Mouse (Mus musculus) fibroblast of lung, adult 2 months (primary cell): ENCODE results near the gene Tnpo3.
"Not testable (repeated sequence)": the region's sequence is repeated elsewhere in the genome, so short reads cannot be mapped to it uniquely, and the experiment has no call there.

Source experiments
- DNase-seq: peaks from one replicate; pipeline ENCODE4 v3.0.0-alpha.2; 2011; ENCODE audit warnings: low read depth

Tnpo3 gene

DNA sequence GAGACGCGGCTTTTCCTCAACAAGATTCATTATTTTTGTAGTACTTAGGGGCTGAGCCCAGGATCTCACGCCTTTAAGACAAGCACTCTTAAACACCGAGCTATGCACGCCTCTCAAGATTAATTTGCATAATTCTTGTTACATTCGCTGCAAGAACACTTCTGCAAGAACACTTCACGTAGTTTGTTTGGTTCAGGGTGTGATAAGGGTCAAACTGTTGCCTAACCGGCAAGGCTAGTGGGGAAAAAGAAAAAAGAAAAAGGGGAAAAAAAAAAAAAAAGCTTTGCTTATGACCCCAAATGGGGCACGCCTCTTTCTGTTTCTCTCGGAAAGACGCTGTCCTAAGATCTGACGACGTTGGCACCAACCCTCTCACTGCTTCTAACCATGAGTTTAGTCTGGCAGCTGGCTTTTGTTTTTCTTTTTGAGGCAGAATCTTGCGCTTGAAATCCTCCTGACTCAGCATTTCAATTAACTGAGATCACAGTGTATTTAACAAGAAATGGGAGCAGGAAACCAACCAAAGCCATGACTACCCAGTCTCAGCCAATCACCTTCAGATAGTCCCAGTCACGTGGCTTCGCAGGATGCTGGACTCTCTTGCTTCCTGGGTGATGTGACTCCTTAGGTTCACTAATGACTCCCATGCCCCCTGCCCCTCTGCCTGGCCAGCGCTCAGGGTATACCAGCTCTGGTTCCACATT lies 11.3 kb upstream of the Tnpo3 start:
- no peak for DNase-seq

GRCm38 (mm10) chr6:29620176-29620575 lies 10.5 kb upstream of the Tnpo3 start:
- no peak for DNase-seq

GRCm38 (mm10) chr6:29610020-29610640 lies 443 bp upstream of the Tnpo3 start:
- DNase-seq: not testable (repeated sequence)

DNA sequence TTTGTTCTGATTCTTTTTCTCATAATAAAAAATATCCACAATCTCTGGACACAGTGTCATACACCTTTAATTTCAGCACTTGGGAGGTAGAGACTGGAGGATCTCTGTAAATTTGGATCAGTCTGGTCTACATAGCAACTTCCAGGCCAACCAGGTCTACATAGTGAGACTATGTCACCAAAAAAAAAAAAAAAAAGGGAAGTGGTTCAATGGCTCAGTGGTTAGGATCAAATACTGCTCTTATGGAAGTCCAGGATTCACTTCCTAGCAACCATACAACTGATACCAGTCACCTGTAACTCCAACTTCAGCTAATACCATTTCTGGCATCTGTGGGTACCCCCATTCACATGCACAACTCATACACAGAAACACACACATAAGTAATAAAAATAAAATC lies 9.5 kb downstream of the Tnpo3 start:
- DNase-seq: no peak

DNA sequence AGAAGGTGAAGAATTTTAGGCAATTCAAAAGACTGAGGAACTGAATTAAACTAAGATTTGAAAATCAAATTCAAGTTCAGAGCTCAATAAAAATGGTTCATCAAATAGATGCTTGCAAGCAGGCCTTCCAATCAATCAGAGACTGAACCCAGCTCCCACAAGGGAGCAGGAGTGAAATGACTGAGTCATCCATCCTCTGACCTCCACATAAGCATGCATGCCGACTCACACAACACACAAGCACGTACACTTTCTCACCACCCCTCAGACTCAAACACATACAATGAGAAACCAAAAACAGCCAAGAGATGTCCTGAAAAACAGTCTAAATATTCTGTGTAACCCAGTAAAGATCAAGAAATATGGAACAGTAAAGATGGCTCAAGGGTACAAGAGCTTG lies 14.0 kb downstream of the Tnpo3 start:
- DNase-seq: no peak

DNA sequence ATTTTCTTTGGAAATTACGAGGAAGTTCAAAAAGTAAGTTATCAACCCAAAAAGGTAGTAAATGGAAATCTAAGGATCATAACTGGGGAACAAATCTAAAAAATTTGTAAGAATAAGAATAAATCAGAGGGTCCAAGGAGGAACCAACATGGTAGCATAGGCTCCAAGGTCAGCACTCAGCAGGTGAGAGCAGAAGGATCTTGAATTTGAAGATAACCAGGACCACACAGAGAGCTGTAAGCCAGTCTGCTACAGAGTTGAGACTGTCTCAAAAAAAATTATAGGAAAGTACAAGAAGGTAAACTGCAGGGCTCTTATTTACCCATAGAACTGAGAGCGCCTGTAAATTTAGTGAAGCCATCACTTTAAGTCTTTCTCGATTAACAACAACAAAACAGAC lies 28.5 kb downstream of the Tnpo3 start:
- DNase-seq: no peak

GRCm38 (mm10) chr6:29580770-29581169 lies 28.9 kb downstream of the Tnpo3 start:
- DNase-seq: no peak

- not testable (repeated sequence) for DNase-seq
Measured at GRCm38 (mm10) chr6:29576388-29576787, 33.3 kb downstream of the Tnpo3 start.

DNA sequence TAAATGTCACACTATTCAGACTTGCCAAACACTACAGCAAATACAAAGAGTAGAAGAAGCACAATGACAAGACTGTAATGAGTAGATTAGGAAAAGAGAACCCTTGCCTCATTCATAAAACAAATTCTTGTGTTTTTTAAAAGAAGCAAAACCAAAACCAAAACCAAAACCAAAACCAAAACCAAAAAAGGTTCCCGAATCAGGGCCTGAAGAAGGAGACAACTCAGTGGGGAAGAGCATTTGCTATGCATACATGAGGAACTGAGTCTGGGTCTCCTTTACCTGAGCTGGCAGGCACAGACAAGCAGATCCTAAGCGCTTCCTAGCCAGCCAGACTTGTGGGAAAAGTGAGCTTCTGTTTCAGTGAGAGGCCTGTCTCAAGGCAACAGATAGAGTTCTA lies 52.6 kb downstream of the Tnpo3 start:
- DNase-seq: no peak

GRCm38 (mm10) chr6:29552526-29552925 lies 57.2 kb downstream of the Tnpo3 start:
- no peak for DNase-seq

- DNase-seq: no peak
Measured at GRCm38 (mm10) chr6:29548086-29548485, 61.6 kb downstream of the Tnpo3 start.

DNA sequence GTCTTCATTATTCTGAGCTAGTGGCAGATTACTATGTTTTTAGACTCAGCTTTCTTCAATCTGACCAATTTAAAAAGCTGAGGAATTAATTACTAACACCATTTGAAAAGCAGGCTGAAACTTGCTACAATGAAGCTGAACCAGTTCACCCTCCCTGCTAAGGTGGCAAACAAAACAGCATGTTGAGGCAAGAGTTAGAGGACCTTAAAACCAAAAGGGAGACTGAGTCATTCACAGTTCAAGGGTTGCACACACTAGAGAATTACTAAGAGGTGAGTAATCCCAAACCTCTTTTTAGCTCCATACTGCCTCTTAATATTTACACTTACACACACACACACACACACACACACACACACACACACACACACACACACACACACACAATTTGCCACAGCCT lies 62.1 kb downstream of the Tnpo3 start:
- no peak for DNase-seq

DNA sequence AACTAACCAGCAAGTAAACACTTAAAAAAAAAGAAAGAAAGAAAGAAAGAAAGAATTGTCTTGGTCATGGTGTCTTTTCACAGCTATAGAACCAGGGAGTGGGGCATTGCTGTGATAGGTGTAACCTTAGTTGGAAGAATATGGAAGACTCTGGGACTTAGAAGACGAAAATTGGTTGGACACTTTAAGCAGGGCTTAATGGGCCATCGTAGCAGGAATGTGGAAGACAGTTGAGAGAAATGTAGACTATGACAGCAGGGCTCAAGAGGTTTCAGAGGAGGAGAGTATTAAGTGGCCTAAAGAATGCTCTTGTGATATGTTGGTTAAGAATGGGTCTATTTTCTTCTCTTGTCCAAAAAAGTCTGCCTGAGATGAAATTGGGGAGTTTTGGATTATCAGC lies 64.1 kb downstream of the Tnpo3 start:
- DNase-seq: no peak

DNA sequence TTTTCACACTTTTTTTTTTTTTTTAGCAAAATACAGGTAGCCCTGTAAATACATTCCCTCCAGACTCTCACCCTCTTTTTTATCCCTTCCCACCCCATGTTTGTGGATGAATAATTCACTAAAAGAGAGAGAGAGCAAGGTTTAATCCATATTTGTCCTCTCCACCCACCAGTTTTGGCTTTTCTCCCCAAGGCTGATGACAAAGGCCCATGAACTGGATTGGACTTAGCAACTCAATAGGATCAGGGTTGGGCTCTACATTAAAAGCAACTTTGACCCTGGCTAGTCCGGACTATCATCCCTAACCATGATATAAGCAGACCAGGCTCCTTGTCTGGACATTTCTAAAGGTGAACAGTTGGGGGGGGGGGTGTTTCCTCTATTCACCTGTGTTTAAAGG lies 68.7 kb downstream of the Tnpo3 start:
- no peak for DNase-seq

GRCm38 (mm10) chr6:29540223-29540622 lies 69.5 kb downstream of the Tnpo3 start:
- no peak for DNase-seq

DNA sequence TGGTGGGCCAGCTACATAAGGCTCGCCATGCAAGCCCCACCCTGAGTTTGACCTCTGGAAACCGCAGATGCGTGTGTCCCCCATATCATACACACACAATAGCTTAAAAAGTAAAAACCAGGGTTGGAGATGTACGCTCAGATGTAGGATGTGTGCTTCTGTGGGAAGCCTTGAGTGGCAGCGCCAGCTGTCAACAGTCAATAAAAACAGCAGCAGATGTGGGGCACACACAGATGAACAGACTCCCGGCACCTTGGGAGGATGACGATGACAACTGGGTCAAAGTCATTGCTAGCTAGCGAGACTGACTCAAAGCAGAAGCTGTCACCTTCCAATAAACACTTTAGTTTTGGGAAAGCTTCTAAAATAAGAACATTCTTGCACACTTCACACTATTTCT lies 70.2 kb downstream of the Tnpo3 start:
- DNase-seq: no peak

DNA sequence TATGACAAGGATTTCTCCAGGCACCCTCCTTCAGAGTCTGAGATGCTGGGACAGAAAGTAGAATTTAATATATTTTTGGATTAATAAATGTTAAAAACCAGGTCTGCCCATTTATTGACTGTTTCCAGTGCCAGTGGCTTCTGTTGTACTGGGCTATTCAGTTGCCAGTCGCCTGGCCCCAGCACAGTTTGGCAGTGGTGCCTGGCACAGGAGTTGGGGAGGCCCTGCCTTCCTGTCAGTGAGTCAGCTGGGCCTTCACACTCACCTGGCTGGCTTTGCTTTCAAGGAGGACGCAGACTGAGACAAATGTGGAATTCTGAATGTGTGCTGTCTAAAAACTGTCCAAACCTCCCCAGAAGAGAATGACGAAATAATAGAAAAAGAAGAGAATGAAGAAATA lies 72.5 kb downstream of the Tnpo3 start:
- DNase-seq: no peak

DNA sequence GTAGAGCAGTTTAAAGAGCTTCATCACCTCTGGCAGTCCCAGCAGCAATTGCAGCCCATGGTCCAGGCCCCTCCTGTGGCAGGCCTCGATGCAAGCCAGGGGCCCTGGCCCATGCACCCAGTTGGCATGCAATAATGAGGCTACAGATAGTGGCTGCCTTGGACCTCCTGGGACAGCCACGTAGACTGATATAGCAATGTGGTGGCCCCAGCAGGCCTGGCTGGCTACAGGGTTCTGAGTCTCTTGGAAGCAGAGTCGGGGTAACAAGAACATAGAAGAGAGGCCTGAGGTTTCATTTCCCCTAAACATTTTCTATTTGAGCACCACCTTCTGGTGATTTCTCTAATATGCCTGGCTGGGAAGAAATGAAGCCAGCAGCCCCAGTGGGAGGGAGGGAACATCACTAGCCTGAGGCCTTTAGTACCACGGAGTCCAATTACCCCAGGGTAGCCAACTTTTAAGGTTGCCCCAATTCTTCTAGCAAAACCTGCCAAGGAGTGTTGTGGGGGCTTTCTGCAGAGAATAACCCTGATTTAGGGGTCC lies 73.0 kb downstream of the Tnpo3 start:
- no peak for DNase-seq

- no peak for DNase-seq
Measured at GRCm38 (mm10) chr6:29535316-29535715, 74.4 kb downstream of the Tnpo3 start.

- no peak for DNase-seq
Measured at GRCm38 (mm10) chr6:29530050-29530449, 79.6 kb downstream of the Tnpo3 start.

- DNase-seq: no peak
Measured at GRCm38 (mm10) chr6:29529444-29529820, 80.3 kb downstream of the Tnpo3 start.

- no peak for DNase-seq
Measured at GRCm38 (mm10) chr6:29528561-29529443, 80.9 kb downstream of the Tnpo3 start.

GRCm38 (mm10) chr6:29528165-29528505 lies 81.6 kb downstream of the Tnpo3 start:
- no peak for DNase-seq
